Mouse (Mus musculus) kidney, postnatal 36 days (tissue): ENCODE measurements around the gene Eif3j1.

Experiments used
- DNase-seq, 2 experiments: peaks; one replicate each; pipeline ENCODE4 v3.0.0; 2021 to 2022; ENCODE audit warnings: mixed read lengths in 2 of 2

Gene Eif3j1

DNA sequence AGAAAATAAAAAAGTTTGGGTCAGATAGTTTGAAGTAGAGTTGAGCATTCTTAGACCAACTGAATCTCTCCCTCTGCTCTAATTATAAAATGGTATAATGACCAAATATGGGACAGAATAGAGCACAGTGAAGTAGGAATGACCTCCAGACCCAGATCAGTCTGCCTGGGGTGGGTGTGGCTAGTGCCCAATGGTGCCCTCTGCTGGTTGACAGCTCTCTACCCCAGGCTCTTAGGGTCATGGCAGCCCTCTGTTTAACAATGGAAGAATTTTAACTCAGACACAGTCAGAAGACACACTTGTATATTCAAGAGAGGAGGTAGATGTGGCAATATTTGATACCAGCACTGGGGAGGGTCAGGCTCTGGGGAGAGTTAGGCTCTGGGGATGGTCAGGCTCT, 73.7 kb downstream of the Eif3j1 start:
- peak; percentile 27 to 75 for DNase-seq
